Mouse (Mus musculus) stomach, postnatal 0 days (tissue): ENCODE measurements around the gene Srrm3. TPM values are rescaled to one million over a fixed set of nuclear protein-coding genes. Genes with fewer than 3 reads are reported as not detected.

Experiments
- ATAC-seq: fragments of 200-750 bp; cut with Nextera tagmentation; 2 replicates; pipeline ENCODE4 v1.8.0; 2017; ENCODE audit not compliant: low FRiP score, low TSS enrichment
- DNase-seq: peaks from one replicate; pipeline ENCODE4 v3.0.0-alpha.2; 2016; ENCODE audit warnings: low spot score
- H3K27ac ChIP-seq: fragments of 300-500 bp; sonication (generic); replicated peaks from 2 replicates; pipeline ENCODE4 v1.5.1; 2014; ENCODE audit warnings: mild to moderate bottlenecking, control low read depth
- H3K27me3 ChIP-seq: fragments of 300-500 bp; sonication (generic); 2 replicates; pipeline ENCODE4 v1.6.1; 2014; ENCODE audit warnings: low read length; ENCODE audit not compliant: control insufficient read depth, insufficient read depth
- H3K36me3 ChIP-seq: fragments of 300-500 bp; sonication (generic); 2 replicates; pipeline ENCODE4 v1.6.1; 2014; ENCODE audit warnings: low read length, mixed read lengths; ENCODE audit not compliant: control insufficient read depth, insufficient read depth
- H3K4me1 ChIP-seq: fragments of 300-500 bp; sonication (generic); replicated peaks from 2 replicates; pipeline ENCODE4 v1.6.1; 2014; ENCODE audit warnings: antibody characterized with exemption; ENCODE audit not compliant: control insufficient read depth, insufficient read depth
- H3K4me2 ChIP-seq: fragments of 300-500 bp; sonication (generic); replicated peaks from 2 replicates; pipeline ENCODE4 v1.6.1; 2014; ENCODE audit warnings: low read depth, mild to moderate bottlenecking, control low read depth, moderate library complexity
- H3K4me3 ChIP-seq: fragments of 300-500 bp; sonication (generic); 2 replicates; pipeline ENCODE4 v1.5.1; 2014; ENCODE audit warnings: low read depth, low read length, control low read depth
- H3K9ac ChIP-seq: fragments of 300-500 bp; sonication (generic); 2 replicates; pipeline ENCODE4 v1.6.1; 2014; ENCODE audit warnings: mild to moderate bottlenecking, low read length, control low read depth, mixed read lengths
- H3K9me3 ChIP-seq: fragments of 300-500 bp; sonication (generic); 2 replicates; pipeline ENCODE4 v1.6.1; 2016; ENCODE audit warnings: low read length; ENCODE audit not compliant: control insufficient read depth
- CTCF ChIP-seq: IDR thresholded peaks from 2 replicates; pipeline ENCODE4 v1.5.1; 2016; ENCODE audit warnings: antibody characterized with exemption, low read depth, mild to moderate bottlenecking, moderate library complexity
- EP300 ChIP-seq: optimal IDR thresholded peaks from 2 replicates; pipeline ENCODE3; 2016; ENCODE audit warnings: antibody characterized with exemption
- WGBS: fragments of 180-500 bp; shearing (Covaris S2); extraction: QIAGEN DNeasy Blood & Tissue Kit; methylation state at CpG from one replicate; pipeline ENCODE4 v1.1.7; 2014; 5-methylcytosine and 5-hydroxymethylcytosine counted together
- microRNA-seq: library from miRNA; unstranded; fragments of <30 nt; microRNA quantifications from one replicate; pipeline ENCODE4, GENCODE M21; 2016
- polyA plus RNA-seq: library from polyadenylated mRNA; unstranded; fragments of >200 nt; fragmentation: Nextera tagmentation; extraction: Ambion mirVana; gene quantifications from 2 replicates; pipeline ENCODE4 v1.2.1, GENCODE M21; 2015

Gene Srrm3
- polyA plus RNA-seq, 1 experiment from 2014 or later = 0.67 TPM

DNA sequence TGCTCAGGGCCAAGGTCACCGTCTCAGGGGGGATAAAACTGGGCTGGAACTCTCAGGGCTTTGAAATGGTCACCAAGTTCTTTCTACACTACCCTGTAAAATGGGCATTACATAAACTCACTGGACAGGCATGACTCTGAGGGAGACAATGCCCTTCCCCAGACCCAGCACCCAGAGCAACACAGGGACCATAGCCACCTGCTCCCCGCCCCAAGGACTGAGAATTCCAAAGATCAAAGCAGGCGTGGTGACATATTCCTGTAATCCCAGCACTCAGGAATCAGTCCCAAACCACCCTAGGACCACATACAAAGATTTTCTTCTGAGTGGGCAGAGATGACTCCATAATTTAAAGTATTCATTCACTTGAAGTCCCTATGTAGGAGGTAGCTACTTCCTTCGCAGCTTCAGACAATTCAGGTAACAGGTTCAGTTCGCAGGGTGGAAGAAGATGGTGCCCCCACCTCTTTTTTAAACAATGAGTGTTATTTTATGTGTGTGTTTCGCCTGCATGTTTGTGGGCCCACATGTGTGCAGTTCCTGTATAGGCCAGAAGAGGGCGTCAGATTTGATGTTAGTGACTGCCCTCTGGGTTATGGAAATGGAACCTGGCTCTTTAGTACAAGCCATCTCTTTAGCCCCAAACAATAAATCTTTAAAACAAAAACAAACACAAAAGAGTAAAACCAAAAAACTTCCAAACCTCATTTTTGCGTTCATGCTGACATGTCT, 110.8 kb downstream of the Srrm3 start:
- no peaks in the 10 kb centered on the region; the same call in 1 of the 2 replicates for H3K4me1 ChIP-seq
- TF ChIP-seq CTCF (peak; percentile 54), EP300 (no peak)
- H3K9me3 ChIP-seq = no peaks in the 10 kb centered on the region
- no peaks in the 10 kb centered on the region for H3K27me3 ChIP-seq
- H3K27ac ChIP-seq = no peak overlapping the region; the same call in 1 of the 2 replicates
- peaks cover 18% of the 10 kb centered on the region for H3K36me3 ChIP-seq
- WGBS = 92% methylated on average over 8 of the region's 8 CpGs
- DNase-seq (no peak), ATAC-seq (no peak)
- H3K4me3 ChIP-seq = no peak overlapping the region
- no peak overlapping the region for H3K4me2 ChIP-seq
- H3K9ac ChIP-seq = no peak overlapping the region

GRCm38 (mm10) chr5:135918059-135918437, 111.4 kb downstream of the Srrm3 start:
- 84% methylated on average over 5 of the region's 5 CpGs for WGBS
- H3K36me3 ChIP-seq = peaks cover 18% of the 10 kb centered on the region
- no peak for TF ChIP-seq EP300
- TF ChIP-seq CTCF = no peak
- no peaks in the 10 kb centered on the region for H3K27me3 ChIP-seq
- H3K4me2 ChIP-seq = no peak overlapping the region
- H3K4me3 ChIP-seq = no peak overlapping the region
- ATAC-seq = peak; percentile 21
- H3K27ac ChIP-seq = no peak overlapping the region
- DNase-seq = no peak
- no peak overlapping the region for H3K9ac ChIP-seq
- no peaks in the 10 kb centered on the region; the same call in 1 of the 2 replicates for H3K4me1 ChIP-seq
- no peaks in the 10 kb centered on the region for H3K9me3 ChIP-seq

- no peaks in the 10 kb centered on the region; the same call in 1 of the 2 replicates for H3K4me1 ChIP-seq
- H3K9me3 ChIP-seq = no peaks in the 10 kb centered on the region
- H3K27ac ChIP-seq = no peak overlapping the region
- no peak overlapping the region for H3K9ac ChIP-seq
- WGBS = 92% methylated on average over 5 of the region's 5 CpGs
- no peak overlapping the region for H3K4me3 ChIP-seq
- H3K4me2 ChIP-seq = no peak overlapping the region
- ATAC-seq = no peak
- TF ChIP-seq CTCF = peak; percentile 30; the same call in 1 of the 2 replicates
- no peak for TF ChIP-seq EP300
- no peaks in the 10 kb centered on the region for H3K27me3 ChIP-seq
- no peak for DNase-seq
- H3K36me3 ChIP-seq = peaks cover 18% of the 10 kb centered on the region
Observed at GRCm38 (mm10) chr5:135918593-135918992, 111.9 kb downstream of the Srrm3 start.

- Histone ChIP-seq H3K36me3 (peaks cover 15% of the 10 kb centered on the region), H3K9me3 (no peaks in the 10 kb centered on the region), H3K4me3 (no peak overlapping the region), H3K4me1 (no peaks in the 10 kb centered on the region), H3K27ac (no peak overlapping the region), H3K9ac (no peak overlapping the region), H3K4me2 (no peak overlapping the region), H3K27me3 (no peaks in the 10 kb centered on the region)
- ATAC-seq (no peak), DNase-seq (no peak)
- WGBS = 85% methylated on average over 3 of the region's 3 CpGs
- TF ChIP-seq CTCF (no peak), EP300 (no peak)
Observed at GRCm38 (mm10) chr5:135919902-135920301, 113.2 kb downstream of the Srrm3 start.

GRCm38 (mm10) chr5:135923901-135924300, 117.2 kb downstream of the Srrm3 start:
- no peak for TF ChIP-seq CTCF
- no peak for TF ChIP-seq EP300
- H3K4me2 ChIP-seq = no peak overlapping the region
- H3K4me1 ChIP-seq = no peaks in the 10 kb centered on the region
- H3K36me3 ChIP-seq = peaks cover 12% of the 10 kb centered on the region
- no peak overlapping the region for H3K27ac ChIP-seq
- H3K9ac ChIP-seq = no peak overlapping the region
- H3K27me3 ChIP-seq = no peaks in the 10 kb centered on the region
- ATAC-seq (no peak), DNase-seq (no peak)
- no peak overlapping the region for H3K4me3 ChIP-seq
- 89% methylated on average over 7 of the region's 7 CpGs for WGBS
- H3K9me3 ChIP-seq = no peaks in the 10 kb centered on the region

Small RNAs within 50 kb of the gene (microRNA-seq; reads per million reads assigned to microRNA genes)
- gene Gm23268 = not detected

Other genes with a start within 250 kb of the Srrm3 start
- not detected in 2 replicates for gene Ccl26, start 243.3 kb upstream of the Srrm3 start, polyA plus RNA-seq
- gene Ccl24, start 233.8 kb upstream of the Srrm3 start, polyA plus RNA-seq = 1.7 and 2.8 TPM in 2 replicates
- 37.8 and 44.8 TPM in 2 replicates for gene Rhbdd2, start 174.3 kb upstream of the Srrm3 start, polyA plus RNA-seq
- 174 and 177 TPM in 2 replicates for gene Por, start 136.9 kb upstream of the Srrm3 start, polyA plus RNA-seq
- gene Tmem120a, start 62.4 kb upstream of the Srrm3 start, polyA plus RNA-seq = 37.4 and 46.4 TPM in 2 replicates
- 0.10 and 0.27 TPM in 2 replicates for gene Styxl1, start 28.5 kb upstream of the Srrm3 start, polyA plus RNA-seq
- gene Mdh2, start 28.4 kb upstream of the Srrm3 start, polyA plus RNA-seq = 445 and 469 TPM in 2 replicates
- 1,235 and 1,355 TPM in 2 replicates for gene Hspb1, start 81.0 kb downstream of the Srrm3 start, polyA plus RNA-seq
- 86.0 and 89.2 TPM in 2 replicates for gene Ywhag, start 127.7 kb downstream of the Srrm3 start, polyA plus RNA-seq
- 1.7 and 2.2 TPM in 2 replicates for gene Ssc4d, start 167.6 kb downstream of the Srrm3 start, polyA plus RNA-seq
- 0.07 TPM in 1 of 2 replicates, not detected in the other for gene Zp3, start 173.2 kb downstream of the Srrm3 start, polyA plus RNA-seq
- 13.5 and 16.2 TPM in 2 replicates for gene Dtx2, start 187.9 kb downstream of the Srrm3 start, polyA plus RNA-seq
- gene Upk3b, start 231.6 kb downstream of the Srrm3 start, polyA plus RNA-seq = 22.8 and 27.7 TPM in 2 replicates
- gene Upk3bl, start 247.6 kb downstream of the Srrm3 start, polyA plus RNA-seq = 27.4 and 56.0 TPM in 2 replicates